Mouse (Mus musculus) stomach, embryonic 16.5 days (tissue): ENCODE results near the gene 1700010I14Rik. TPM values are rescaled to one million over a fixed set of nuclear protein-coding genes. Genes with fewer than 3 reads are reported as not detected.

ENCODE experiments used
- ATAC-seq: fragments of 200-750 bp; cut with Nextera tagmentation; 2 replicates; pipeline ENCODE4 v1.8.0; 2017; ENCODE audit warnings: moderate number of reproducible peaks, moderate TSS enrichment; ENCODE audit not compliant: insufficient read depth, low FRiP score
- H3K27ac ChIP-seq: fragments of 300-500 bp; sonication (generic); 2 replicates; pipeline ENCODE4 v1.5.1; 2014; ENCODE audit warnings: low read length
- H3K27me3 ChIP-seq: fragments of 300-500 bp; sonication (generic); 2 replicates; pipeline ENCODE4 v1.6.1; 2014; ENCODE audit warnings: low read length, control low read depth, mixed read lengths; ENCODE audit not compliant: control insufficient read depth, insufficient read depth
- H3K36me3 ChIP-seq: fragments of 300-500 bp; sonication (generic); 2 replicates; pipeline ENCODE4 v1.6.1; 2014; ENCODE audit warnings: low read length; ENCODE audit not compliant: control insufficient read depth, insufficient read depth
- H3K4me1 ChIP-seq: fragments of 300-500 bp; sonication (generic); 2 replicates; pipeline ENCODE4 v1.6.1; 2014; ENCODE audit warnings: low read length, control low read depth, mixed read lengths; ENCODE audit not compliant: control insufficient read depth, insufficient read depth
- H3K4me2 ChIP-seq: fragments of 300-500 bp; sonication (generic); 2 replicates; pipeline ENCODE4 v1.6.1; 2014; ENCODE audit warnings: low read depth, low read length, mixed read lengths
- H3K4me3 ChIP-seq: fragments of 300-500 bp; sonication (generic); replicated peaks from 2 replicates; pipeline ENCODE4 v1.5.1; 2014; ENCODE audit warnings: mild to moderate bottlenecking, low read length
- H3K9ac ChIP-seq: fragments of 300-500 bp; sonication (generic); 2 replicates; pipeline ENCODE4 v1.6.1; 2014; ENCODE audit warnings: low read length
- H3K9me3 ChIP-seq: fragments of 300-500 bp; sonication (generic); replicated peaks from 2 replicates; pipeline ENCODE4 v1.6.1; 2016; ENCODE audit warnings: low read length, control low read depth; ENCODE audit not compliant: control insufficient read depth
- WGBS: fragments of 180-500 bp; shearing (Covaris S2); extraction: QIAGEN DNeasy Blood & Tissue Kit; methylation state at CpG from one replicate; pipeline ENCODE4 v1.1.7; 2014; 5-methylcytosine and 5-hydroxymethylcytosine counted together
- polyA plus RNA-seq: library from polyadenylated mRNA; unstranded; fragments of >200 nt; fragmentation: Nextera tagmentation; extraction: Ambion mirVana; gene quantifications from 2 replicates; pipeline ENCODE4 v1.2.1, GENCODE M21; 2015

Gene 1700010I14Rik
- polyA plus RNA-seq, 1 experiment from 2014 or later = 1.6 TPM

DNA sequence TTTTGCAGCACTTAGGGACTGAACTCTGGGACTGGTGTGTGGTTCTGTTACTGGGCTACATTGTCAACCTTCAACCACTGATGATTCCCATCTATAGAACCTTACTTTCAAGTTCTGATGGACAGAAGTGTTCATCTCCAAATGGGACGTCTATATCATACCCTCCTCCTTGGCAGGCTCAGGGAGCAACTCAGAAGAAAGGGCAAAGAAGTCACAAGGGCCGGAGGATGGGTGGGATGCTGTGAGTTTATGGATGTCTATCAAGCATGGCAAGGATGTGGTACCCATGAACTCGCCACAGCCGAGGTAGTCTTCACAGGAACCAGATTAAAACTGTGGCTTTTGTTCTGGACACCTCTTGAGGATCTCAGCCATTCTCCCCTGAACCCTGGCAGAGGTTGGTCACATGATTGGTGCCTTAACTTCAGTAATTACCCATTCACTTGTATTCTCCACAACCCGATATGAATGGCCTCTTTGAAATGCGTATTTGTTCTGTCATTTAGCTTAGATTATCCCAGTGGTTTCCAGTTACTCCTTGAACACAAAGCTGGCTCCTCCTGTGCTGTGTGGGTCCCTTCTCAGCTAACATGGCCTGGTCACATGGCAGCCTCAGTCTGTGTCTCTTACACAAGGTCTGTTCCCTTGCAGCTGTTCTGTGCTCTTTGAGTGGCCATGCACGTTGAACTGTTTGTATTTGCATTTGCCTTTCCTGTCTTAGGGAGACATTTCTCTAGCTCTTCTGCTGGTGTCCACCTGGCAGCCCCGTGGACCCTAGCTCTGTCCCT is 47.6 kb downstream of the 1700010I14Rik start:
- Histone ChIP-seq H3K4me1 (peaks cover 3% of the 10 kb centered on the region; the same call in 1 of the 2 replicates), H3K9ac (no peak overlapping the region), H3K9me3 (no peaks in the 10 kb centered on the region), H3K4me3 (no peak overlapping the region), H3K27me3 (no peaks in the 10 kb centered on the region), H3K27ac (no peak overlapping the region), H3K4me2 (no peak overlapping the region), H3K36me3 (no peaks in the 10 kb centered on the region)
- 62% methylated on average over 8 of the region's 8 CpGs for WGBS
- ATAC-seq = no peak

DNA sequence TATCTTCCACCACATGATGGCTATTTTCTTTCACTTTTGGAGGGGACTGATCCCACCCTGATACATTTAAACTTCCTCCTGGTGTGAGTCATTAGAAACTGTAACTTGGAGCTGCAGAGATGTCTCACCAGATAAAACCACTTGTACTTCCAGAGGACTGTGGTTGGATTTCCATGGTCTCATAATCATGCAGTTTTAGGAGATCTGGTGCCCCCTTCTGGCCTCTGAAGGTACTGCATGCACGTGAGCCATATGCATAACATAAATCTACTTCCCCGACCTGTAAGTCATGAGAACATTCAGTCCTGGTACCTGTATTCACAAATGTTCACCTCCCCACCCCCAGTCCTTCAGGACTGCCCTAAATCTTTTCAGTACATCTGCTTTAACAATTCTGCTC is 54.6 kb downstream of the 1700010I14Rik start:
- no peak for ATAC-seq
- no peaks in the 10 kb centered on the region for H3K36me3 ChIP-seq
- WGBS = 46% methylated on average over 2 of the region's 2 CpGs
- H3K27ac ChIP-seq = no peak overlapping the region
- no peaks in the 10 kb centered on the region for H3K27me3 ChIP-seq
- H3K9ac ChIP-seq = no peak overlapping the region
- H3K4me2 ChIP-seq = no peak overlapping the region
- no peaks in the 10 kb centered on the region for H3K4me1 ChIP-seq
- H3K4me3 ChIP-seq = no peak overlapping the region
- no peaks in the 10 kb centered on the region for H3K9me3 ChIP-seq

DNA sequence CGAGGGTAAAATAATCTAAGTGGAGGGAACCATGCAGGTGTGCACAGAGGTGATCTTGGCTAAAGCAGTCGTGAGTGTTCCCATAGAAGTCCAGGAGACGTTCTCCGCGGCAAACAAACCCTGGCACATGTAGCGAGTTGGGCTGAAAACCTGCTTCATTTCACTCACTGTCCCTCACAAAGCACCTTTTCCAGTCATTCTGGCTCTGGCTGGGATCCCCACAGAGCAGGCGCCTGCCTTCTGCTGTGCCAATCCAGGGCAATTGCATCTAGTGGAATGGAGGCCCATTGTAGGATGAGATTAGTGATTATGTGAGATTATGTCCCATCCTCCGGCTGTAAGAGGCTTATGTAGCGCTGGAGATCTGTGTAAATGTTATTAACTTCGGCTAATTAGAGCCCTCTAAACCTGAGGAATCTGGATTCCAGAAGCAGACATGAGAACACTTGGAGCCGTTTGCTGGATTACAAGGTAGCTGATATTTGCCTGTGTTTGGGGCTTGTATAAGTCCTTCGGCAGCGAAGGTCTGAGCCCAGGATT is 64.4 kb downstream of the 1700010I14Rik start:
- H3K4me3 ChIP-seq = no peak overlapping the region
- no peak overlapping the region for H3K27ac ChIP-seq
- H3K36me3 ChIP-seq = no peaks in the 10 kb centered on the region
- no peaks in the 10 kb centered on the region for H3K4me1 ChIP-seq
- WGBS = 79% methylated on average over 13 of the region's 13 CpGs
- H3K9ac ChIP-seq = no peak overlapping the region
- no peaks in the 10 kb centered on the region for H3K9me3 ChIP-seq
- no peak overlapping the region for H3K4me2 ChIP-seq
- ATAC-seq = no peak
- no peaks in the 10 kb centered on the region for H3K27me3 ChIP-seq

DNA sequence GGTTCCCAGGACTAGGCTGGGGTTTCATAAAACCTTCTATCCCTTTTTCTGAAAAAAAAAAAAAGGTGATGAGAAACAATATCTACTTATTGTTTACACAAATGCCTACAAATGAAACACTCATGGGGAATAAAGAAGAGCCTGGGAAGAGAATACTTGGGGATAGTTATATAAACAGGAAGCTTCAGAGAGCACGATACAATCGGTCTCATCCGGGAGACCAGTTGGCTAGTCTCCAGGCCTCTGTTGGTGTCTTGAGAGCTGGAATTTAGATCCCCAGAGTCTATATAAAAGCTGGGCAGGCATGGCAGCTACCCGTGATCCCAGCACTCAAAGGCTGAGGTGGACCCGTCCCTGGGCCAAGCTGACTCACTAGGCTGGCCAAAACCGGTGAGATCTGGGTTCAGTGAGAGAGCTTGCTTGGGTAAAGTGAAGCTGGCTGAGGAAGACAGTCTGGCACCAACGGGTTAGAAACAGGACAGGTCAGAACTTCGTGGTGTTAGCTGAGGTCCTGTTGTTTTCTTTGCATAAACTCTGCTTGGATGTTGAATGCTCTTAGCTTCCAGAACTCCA is 71.3 kb downstream of the 1700010I14Rik start:
- no peak overlapping the region for H3K4me2 ChIP-seq
- H3K9ac ChIP-seq = no peak overlapping the region
- no peaks in the 10 kb centered on the region for H3K9me3 ChIP-seq
- H3K27ac ChIP-seq = no peak overlapping the region
- WGBS = 63% methylated on average over 8 of the region's 8 CpGs
- no peak overlapping the region for H3K4me3 ChIP-seq
- no peaks in the 10 kb centered on the region for H3K27me3 ChIP-seq
- ATAC-seq = no peak
- H3K36me3 ChIP-seq = no peaks in the 10 kb centered on the region
- no peaks in the 10 kb centered on the region for H3K4me1 ChIP-seq
